Mouse (Mus musculus) common myeloid progenitor, adult 5-6 weeks (primary cell): Measurements from ENCODE around the gene Ldlrad3. TPM values are rescaled to one million over a fixed set of nuclear protein-coding genes. Genes with fewer than 3 reads are reported as not detected.

ENCODE experiments used
- ATAC-seq: replicated peaks from 2 replicates; pipeline ENCODE4 v1.8.0; 2016; ENCODE audit warnings: low read depth, mild to moderate bottlenecking, moderate TSS enrichment, inconsistent platforms; ENCODE audit not compliant: poor library complexity, severe bottlenecking
- total RNA-seq: library from RNA; stranded (forward); fragments of 200-1000, 187-1606 nt; gene quantifications from 2 replicates; pipeline ENCODE4 v1.2.3, GENCODE M21; 2017

Gene Ldlrad3
- total RNA-seq, result 9.2 and 12.0 TPM in 2 replicates

GRCm38 (mm10) chr2:102185951-102186561, at the start of gene Ldlrad3:
Ldlrad3 (minus strand) TSS chr2:102186385.
- peak; percentile 76 for ATAC-seq

- ATAC-seq, result no peak
Measured at GRCm38 (mm10) chr2:102231470-102231869, 45.3 kb upstream of the Ldlrad3 start.

- ATAC-seq, result no peak
Measured at GRCm38 (mm10) chr2:102229126-102229525, 42.9 kb upstream of the Ldlrad3 start.

GRCm38 (mm10) chr2:102228331-102228730, 42.1 kb upstream of the Ldlrad3 start:
- no peak for ATAC-seq

GRCm38 (mm10) chr2:102227839-102228238, 41.7 kb upstream of the Ldlrad3 start:
- no peak for ATAC-seq

- no peak for ATAC-seq
Measured at GRCm38 (mm10) chr2:102226274-102226673, 40.1 kb upstream of the Ldlrad3 start.

- ATAC-seq, result no peak
Measured at GRCm38 (mm10) chr2:102223355-102224128, 37.4 kb upstream of the Ldlrad3 start.

GRCm38 (mm10) chr2:102222749-102223148, 36.6 kb upstream of the Ldlrad3 start:
- no peak for ATAC-seq

- ATAC-seq, result no peak
Measured at GRCm38 (mm10) chr2:102216817-102217216, 30.6 kb upstream of the Ldlrad3 start.

- no peak for ATAC-seq
Measured at GRCm38 (mm10) chr2:102212096-102212495, 25.9 kb upstream of the Ldlrad3 start.

GRCm38 (mm10) chr2:102205672-102206399, 19.7 kb upstream of the Ldlrad3 start:
- ATAC-seq, result no peak

GRCm38 (mm10) chr2:102203478-102203877, 17.3 kb upstream of the Ldlrad3 start:
- ATAC-seq, result no peak

- ATAC-seq, result no peak
Measured at GRCm38 (mm10) chr2:102202211-102202770, 16.1 kb upstream of the Ldlrad3 start.

GRCm38 (mm10) chr2:102201198-102201948, 15.2 kb upstream of the Ldlrad3 start:
- peak; percentile 89 for ATAC-seq

GRCm38 (mm10) chr2:102197332-102197731, 11.1 kb upstream of the Ldlrad3 start:
- ATAC-seq, result peak; percentile 26; the same call in 1 of the 2 replicates

- no peak for ATAC-seq
Measured at GRCm38 (mm10) chr2:102196709-102197108, 10.5 kb upstream of the Ldlrad3 start.

GRCm38 (mm10) chr2:102195494-102195893, 9.3 kb upstream of the Ldlrad3 start:
- 0 out of 2 replicates have a peak, but pooled peaks have one; percentile 17 for ATAC-seq

- ATAC-seq, result peak; percentile 87
Measured at GRCm38 (mm10) chr2:102194247-102194646, 8.1 kb upstream of the Ldlrad3 start.

- ATAC-seq, result no peak
Measured at GRCm38 (mm10) chr2:102192943-102193820, 7.0 kb upstream of the Ldlrad3 start.
